Mouse (Mus musculus) limb, embryonic 13.5 days (tissue): ENCODE measurements around the gene Arhgap8. TPM values are rescaled to one million over a fixed set of nuclear protein-coding genes. Genes with fewer than 3 reads are reported as not detected.
"Not testable (repeated sequence)": the region's sequence is repeated elsewhere in the genome, so short reads cannot be mapped to it uniquely, and the experiment has no call there.

Experiments used
- ATAC-seq: fragments of 200-750 bp; cut with Nextera tagmentation; 2 replicates; pipeline ENCODE4 v1.8.0; 2017; ENCODE audit warnings: low read depth, moderate number of reproducible peaks, moderate TSS enrichment; ENCODE audit not compliant: low FRiP score
- H3K27ac ChIP-seq: fragments of 300-500 bp; sonication (generic); 2 replicates; pipeline ENCODE4 v1.5.1; 2015; ENCODE audit warnings: inconsistent platforms, mild to moderate bottlenecking, moderate library complexity
- H3K27me3 ChIP-seq: fragments of 300-500 bp; sonication (generic); 2 replicates; pipeline ENCODE4 v1.6.1; 2015; ENCODE audit warnings: mild to moderate bottlenecking, inconsistent platforms
- H3K36me3 ChIP-seq: fragments of 300-500 bp; sonication (generic); 2 replicates; pipeline ENCODE4 v1.6.1; 2015; ENCODE audit warnings: inconsistent platforms, mild to moderate bottlenecking, moderate library complexity
- H3K4me1 ChIP-seq: fragments of 300-500 bp; sonication (generic); 2 replicates; pipeline ENCODE4 v1.6.1; 2015; ENCODE audit warnings: inconsistent platforms
- H3K4me2 ChIP-seq: fragments of 300-500 bp; sonication (generic); replicated peaks from 2 replicates; pipeline ENCODE4 v1.6.1; 2015; ENCODE audit warnings: inconsistent platforms, mild to moderate bottlenecking, moderate library complexity
- H3K4me3 ChIP-seq: fragments of 300-500 bp; sonication (generic); 2 replicates; pipeline ENCODE4 v1.5.1; 2015; ENCODE audit warnings: moderate library complexity, mild to moderate bottlenecking, inconsistent platforms
- H3K9ac ChIP-seq: fragments of 300-500 bp; sonication (generic); 2 replicates; pipeline ENCODE4 v1.6.1; 2015; ENCODE audit warnings: mild to moderate bottlenecking, inconsistent platforms
- H3K9me3 ChIP-seq: fragments of 300-500 bp; sonication (generic); 2 replicates; pipeline ENCODE4 v1.6.1; 2016; ENCODE audit warnings: inconsistent platforms
- WGBS: fragments of 180-500 bp; shearing (Covaris S2); methylation state at CpG from one replicate; pipeline ENCODE4 v1.1.7; 2015; 5-methylcytosine and 5-hydroxymethylcytosine counted together
- polyA plus RNA-seq: library from polyadenylated mRNA; unstranded; fragments of >200 nt; fragmentation: Nextera tagmentation; extraction: Ambion mirVana; gene quantifications from 2 replicates; pipeline ENCODE4 v1.2.1, GENCODE M21; 2015

Arhgap8 gene
- polyA plus RNA-seq, 1 experiment from 2014 or later, result 6.7 TPM

GRCm38 (mm10) chr15:84700147-84700794 is 19.6 kb upstream of the Arhgap8 start:
- Histone ChIP-seq H3K27ac (no peak overlapping the region), H3K4me3 (no peak overlapping the region), H3K4me1 (peaks cover 39% of the 10 kb centered on the region), H3K9me3 (no peaks in the 10 kb centered on the region), H3K4me2 (no peak overlapping the region), H3K36me3 (peaks cover 49% of the 10 kb centered on the region), H3K9ac (no peak overlapping the region), H3K27me3 (no peaks in the 10 kb centered on the region)
- 48% methylated on average over 6 of the region's 6 CpGs for WGBS
- ATAC-seq, result no peak

- Histone ChIP-seq H3K4me1 (peaks cover 25% of the 10 kb centered on the region), H3K4me3 (no peak overlapping the region), H3K27ac (no peak overlapping the region), H3K27me3 (no peaks in the 10 kb centered on the region), H3K9ac (no peak overlapping the region), H3K4me2 (no peak overlapping the region), H3K9me3 (no peaks in the 10 kb centered on the region), H3K36me3 (peaks cover 39% of the 10 kb centered on the region)
- WGBS, result 38% methylated on average over 4 of the region's 4 CpGs
- ATAC-seq, result no peak
These were observed 17.9 kb upstream of the Arhgap8 start for GRCm38 (mm10) chr15:84701947-84702346.

- H3K9me3 ChIP-seq, result no peaks in the 10 kb centered on the region
- no peak overlapping the region for H3K9ac ChIP-seq
- peaks cover 36% of the 10 kb centered on the region for H3K36me3 ChIP-seq
- H3K4me2 ChIP-seq, result no peak overlapping the region
- H3K27me3 ChIP-seq, result no peaks in the 10 kb centered on the region
- H3K4me3 ChIP-seq, result no peak overlapping the region
- ATAC-seq, result no peak
- peaks cover 18% of the 10 kb centered on the region for H3K4me1 ChIP-seq
- H3K27ac ChIP-seq, result no peak overlapping the region
- 88% methylated on average over 28 of the region's 29 CpGs for WGBS
These were observed 17.2 kb upstream of the Arhgap8 start for GRCm38 (mm10) chr15:84702391-84703345.

- 86% methylated on average over 7 of the region's 7 CpGs for WGBS
- no peak overlapping the region for H3K4me2 ChIP-seq
These were observed 15.9 kb upstream of the Arhgap8 start for GRCm38 (mm10) chr15:84703992-84704391.

GRCm38 (mm10) chr15:84705351-84705901 is 14.4 kb upstream of the Arhgap8 start:
- peaks cover 23% of the 10 kb centered on the region for H3K36me3 ChIP-seq
- ATAC-seq, result no peak
- H3K27ac ChIP-seq, result no peak overlapping the region
- H3K4me2 ChIP-seq, result no peak overlapping the region
- H3K27me3 ChIP-seq, result no peaks in the 10 kb centered on the region
- 82% methylated on average over 6 of the region's 6 CpGs for WGBS
- H3K9ac ChIP-seq, result no peak overlapping the region
- H3K9me3 ChIP-seq, result no peaks in the 10 kb centered on the region
- H3K4me1 ChIP-seq, result no peaks in the 10 kb centered on the region
- no peak overlapping the region for H3K4me3 ChIP-seq

More at GRCm38 (mm10) chr15:84703992-84704391, 15.9 kb upstream of the Arhgap8 start:
- Histone ChIP-seq H3K9me3 (no peaks in the 10 kb centered on the region), H3K27me3 (no peaks in the 10 kb centered on the region), H3K4me3 (no peak overlapping the region), H3K9ac (no peak overlapping the region), H3K36me3 (peaks cover 34% of the 10 kb centered on the region), H3K27ac (no peak overlapping the region), H3K4me1 (0 out of 2 replicates have a peak, but pooled peaks cover 7% of the 10 kb centered on the region)
- no peak for ATAC-seq

- WGBS, result 55% methylated on average over 6 of the region's 6 CpGs
- Histone ChIP-seq H3K4me2 (no peak overlapping the region), H3K4me3 (no peak overlapping the region), H3K27ac (no peak overlapping the region), H3K9ac (no peak overlapping the region), H3K9me3 (no peaks in the 10 kb centered on the region), H3K36me3 (peaks cover 13% of the 10 kb centered on the region), H3K4me1 (no peaks in the 10 kb centered on the region), H3K27me3 (no peaks in the 10 kb centered on the region)
- ATAC-seq, result no peak
These were observed 12.8 kb upstream of the Arhgap8 start for GRCm38 (mm10) chr15:84706983-84707619.

- Histone ChIP-seq H3K4me3 (no peak overlapping the region), H3K27ac (no peak overlapping the region), H3K9ac (no peak overlapping the region), H3K4me2 (no peak overlapping the region), H3K36me3 (no peaks in the 10 kb centered on the region), H3K4me1 (peaks cover 16% of the 10 kb centered on the region), H3K27me3 (no peaks in the 10 kb centered on the region), H3K9me3 (no peaks in the 10 kb centered on the region)
- ATAC-seq, result no peak
- 68% methylated on average over 14 of the region's 14 CpGs for WGBS
These were observed 7.1 kb upstream of the Arhgap8 start for GRCm38 (mm10) chr15:84712566-84713405.

GRCm38 (mm10) chr15:84714730-84715129 is 5.1 kb upstream of the Arhgap8 start:
- H3K27me3 ChIP-seq, result peaks cover 11% of the 10 kb centered on the region
- no peaks in the 10 kb centered on the region for H3K36me3 ChIP-seq
- H3K27ac ChIP-seq, result peak overlapping the region; percentile 69
- peak overlapping the region; percentile 13 for H3K4me3 ChIP-seq
- under 1% methylated on average over 17 of the region's 17 CpGs for WGBS
- H3K9ac ChIP-seq, result peak overlapping the region; percentile 53
- H3K4me1 ChIP-seq, result peaks cover 23% of the 10 kb centered on the region
- H3K4me2 ChIP-seq, result peak overlapping the region; percentile 58
- peak; percentile 51; the same call in 1 of the 2 replicates for ATAC-seq
- H3K9me3 ChIP-seq, result no peaks in the 10 kb centered on the region

GRCm38 (mm10) chr15:84715132-84715531 is 4.7 kb upstream of the Arhgap8 start:
- Histone ChIP-seq H3K4me2 (peak overlapping the region; percentile 58), H3K9me3 (no peaks in the 10 kb centered on the region), H3K36me3 (no peaks in the 10 kb centered on the region), H3K4me1 (peaks cover 27% of the 10 kb centered on the region), H3K27ac (peak overlapping the region; percentile 69), H3K9ac (peak overlapping the region; percentile 53; the same call in 1 of the 2 replicates), H3K27me3 (peaks cover 14% of the 10 kb centered on the region), H3K4me3 (peak overlapping the region; percentile 13)
- WGBS, result 49% methylated on average over 11 of the region's 11 CpGs
- no peak for ATAC-seq

GRCm38 (mm10) chr15:84717570-84718270 is 2.1 kb upstream of the Arhgap8 start:
- H3K9me3 ChIP-seq, H3K36me3 ChIP-seq, ATAC-seq, H3K4me3 ChIP-seq, H3K27ac ChIP-seq, H3K4me2 ChIP-seq, H3K9ac ChIP-seq: not testable (repeated sequence)
- H3K4me1 ChIP-seq, result peaks cover 33% of the 10 kb centered on the region
- 62% methylated on average over 6 of the region's 6 CpGs for WGBS
- peaks cover 15% of the 10 kb centered on the region for H3K27me3 ChIP-seq

- Histone ChIP-seq H3K36me3 (no peaks in the 10 kb centered on the region), H3K9me3 (no peaks in the 10 kb centered on the region), H3K4me3 (no peak overlapping the region), H3K4me1 (peaks cover 32% of the 10 kb centered on the region), H3K27ac (no peak overlapping the region), H3K9ac (no peak overlapping the region), H3K4me2 (no peak overlapping the region), H3K27me3 (peaks cover 15% of the 10 kb centered on the region)
- no peak for ATAC-seq
- WGBS, result 56% methylated on average over 3 of the region's 3 CpGs
These were observed 1.1 kb upstream of the Arhgap8 start for GRCm38 (mm10) chr15:84718785-84719184.
